Mouse (Mus musculus) limb, embryonic 14.5 days (tissue): ENCODE data around the gene Zyg11b. TPM values are rescaled to one million over a fixed set of nuclear protein-coding genes. Genes with fewer than 3 reads are reported as not detected.

Experiments
- ATAC-seq: fragments of 200-750 bp; cut with Nextera tagmentation; 2 replicates; pipeline ENCODE4 v1.8.0; 2017; ENCODE audit warnings: low read depth, moderate number of reproducible peaks, moderate TSS enrichment; ENCODE audit not compliant: low FRiP score
- DNase-seq: peaks from one replicate; pipeline ENCODE4 v3.0.0-alpha.2; 2015; ENCODE audit warnings: low spot score
- H3K27ac ChIP-seq: fragments of 300-500 bp; sonication (generic); replicated peaks from 2 replicates; pipeline ENCODE4 v1.5.1; 2014; ENCODE audit warnings: low read depth, mild to moderate bottlenecking, low read length, moderate library complexity, mixed read lengths
- H3K27me3 ChIP-seq: fragments of 300-500 bp; sonication (generic); 2 replicates; pipeline ENCODE4 v1.6.1; 2014; ENCODE audit warnings: low read length, mixed read lengths; ENCODE audit not compliant: control insufficient read depth, insufficient read depth
- H3K36me3 ChIP-seq: fragments of 300-500 bp; sonication (generic); 2 replicates; pipeline ENCODE4 v1.6.1; 2014; ENCODE audit warnings: mild to moderate bottlenecking, low read length, moderate library complexity, mixed read lengths; ENCODE audit not compliant: control insufficient read depth, insufficient read depth
- H3K4me1 ChIP-seq: fragments of 300-500 bp; sonication (generic); 2 replicates; pipeline ENCODE4 v1.6.1; 2014; ENCODE audit warnings: antibody characterized with exemption, low read length, mixed read lengths; ENCODE audit not compliant: control insufficient read depth, insufficient read depth
- H3K4me2 ChIP-seq: fragments of 300-500 bp; sonication (generic); replicated peaks from 2 replicates; pipeline ENCODE4 v1.6.1; 2014; ENCODE audit warnings: low read depth, mild to moderate bottlenecking, low read length, moderate library complexity; ENCODE audit not compliant: severe bottlenecking
- H3K4me3 ChIP-seq: fragments of 300-500 bp; sonication (generic); replicated peaks from 2 replicates; pipeline ENCODE4 v1.5.1; 2014; ENCODE audit warnings: low read length
- H3K9ac ChIP-seq: fragments of 300-500 bp; sonication (generic); 2 replicates; pipeline ENCODE4 v1.6.1; 2014; ENCODE audit warnings: mild to moderate bottlenecking, low read depth, low read length, moderate library complexity; ENCODE audit not compliant: severe bottlenecking
- H3K9me3 ChIP-seq: fragments of 300-500 bp; sonication (generic); 2 replicates; pipeline ENCODE4 v1.6.1; 2016; ENCODE audit warnings: low read length; ENCODE audit not compliant: control insufficient read depth
- POLR2A ChIP-seq: fragments of 200-500 bp; IDR thresholded peaks from 2 replicates; pipeline ENCODE4 v1.8.0; 2012; ENCODE audit warnings: inconsistent platforms, mild to moderate bottlenecking, moderate library complexity, borderline replicate concordance; ENCODE audit not compliant: insufficient read depth, insufficient read length; ENCODE audit errors: extremely low read depth
- WGBS: fragments of 180-500 bp; shearing (Covaris S2); extraction: QIAGEN DNeasy Blood & Tissue Kit; methylation state at CpG from one replicate; pipeline ENCODE4 v1.1.7; 2014; 5-methylcytosine and 5-hydroxymethylcytosine counted together
- polyA plus RNA-seq, 2 experiments: library from polyadenylated mRNA; depleted of rRNA in 1 of 2; stranded (reverse) in 1 of 2; unstranded in 1 of 2; fragments of >200 nt; fragmentation: Nextera tagmentation in 1 of 2; extraction: Ambion mirVana in 1 of 2; gene quantifications; 2 replicates each; pipeline versions ENCODE4 v1.2.1 to v1.2.3; 2012 to 2014

The Zyg11b gene
- polyA plus RNA-seq, 2 experiments, result 14.7 to 14.9 TPM

DNA sequence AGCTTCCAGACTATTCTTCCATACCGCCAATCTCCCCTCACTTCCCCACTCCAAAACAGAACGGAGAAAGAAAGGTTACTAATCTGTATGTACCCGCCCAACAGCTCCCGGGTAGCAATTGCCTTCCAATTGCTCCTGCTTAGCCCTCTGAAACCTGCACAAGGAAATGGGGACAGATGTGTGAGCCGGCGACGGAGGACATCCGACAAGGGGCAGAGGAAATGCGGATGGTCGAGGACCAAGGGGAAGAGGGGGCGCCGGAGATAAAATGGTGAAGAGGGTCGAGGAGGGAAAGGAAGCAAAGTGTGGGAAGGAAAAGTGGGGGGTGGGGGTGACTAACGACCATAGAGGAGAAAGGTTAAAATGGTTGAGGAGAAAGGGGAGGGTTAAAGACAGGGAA, 630 bp downstream of the Zyg11b start:
- Histone ChIP-seq H3K4me3 (peak overlapping the region; percentile 76), H3K36me3 (no peaks in the 10 kb centered on the region), H3K9ac (peak overlapping the region; percentile 85), H3K27ac (peak overlapping the region; percentile 75; the same call in 1 of the 2 replicates), H3K4me1 (peaks cover 11% of the 10 kb centered on the region; the same call in 1 of the 2 replicates), H3K9me3 (no peaks in the 10 kb centered on the region), H3K4me2 (peak overlapping the region; percentile 74), H3K27me3 (no peaks in the 10 kb centered on the region)
- no peak for TF ChIP-seq POLR2A
- DNase-seq (no peak), ATAC-seq (no peak)
- 1% methylated on average over 14 of the region's 14 CpGs for WGBS

DNA sequence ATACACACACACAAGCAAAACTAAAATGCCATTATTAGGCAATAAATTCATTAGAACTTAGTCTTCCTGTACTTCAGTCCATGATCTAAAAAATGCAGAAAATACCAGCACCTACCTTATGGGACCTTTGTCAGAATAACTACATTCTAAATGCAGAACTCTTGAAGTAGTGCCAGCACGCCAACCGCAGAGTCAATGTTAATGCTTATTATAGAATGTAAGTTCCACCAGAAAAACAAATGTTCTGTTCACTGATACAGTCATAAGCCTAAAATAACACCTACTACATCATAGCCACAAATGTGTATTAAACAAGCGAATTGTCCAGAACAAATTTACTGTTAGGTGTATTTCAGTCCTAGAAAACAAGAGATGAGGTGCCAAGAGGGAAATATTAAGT, 23.9 kb downstream of the Zyg11b start:
- no peak overlapping the region for H3K9ac ChIP-seq
- no peak overlapping the region for H3K4me3 ChIP-seq
- H3K27ac ChIP-seq, result no peak overlapping the region
- peaks cover 8% of the 10 kb centered on the region for H3K36me3 ChIP-seq
- TF ChIP-seq POLR2A, result no peak
- H3K4me2 ChIP-seq, result no peak overlapping the region
- no peaks in the 10 kb centered on the region for H3K9me3 ChIP-seq
- DNase-seq (no peak), ATAC-seq (no peak)
- H3K4me1 ChIP-seq, result no peaks in the 10 kb centered on the region
- WGBS, result 88% methylated on average over 3 of the region's 3 CpGs
- H3K27me3 ChIP-seq, result no peaks in the 10 kb centered on the region

DNA sequence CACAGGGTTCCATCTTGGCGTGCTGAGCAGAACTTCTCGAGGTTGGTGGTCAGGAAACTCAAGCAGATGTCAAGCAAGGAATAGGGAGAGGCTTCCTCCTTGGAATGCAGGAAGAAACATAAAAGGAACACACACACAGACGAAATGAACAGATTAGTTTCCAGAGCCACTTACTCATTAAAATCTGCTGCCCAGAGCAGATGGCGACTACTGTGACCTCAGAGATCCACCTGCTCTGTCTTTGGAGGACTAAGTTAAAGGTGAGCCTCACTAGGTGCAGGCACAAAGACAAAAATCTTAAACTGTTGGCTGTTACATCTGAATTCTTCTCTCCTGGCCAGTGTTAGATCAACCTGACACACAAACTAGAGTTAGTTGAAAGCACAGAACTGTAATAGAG, 28.6 kb downstream of the Zyg11b start:
- no peak for TF ChIP-seq POLR2A
- DNase-seq, result no peak
- ATAC-seq, result no peak
- Histone ChIP-seq H3K27me3 (no peaks in the 10 kb centered on the region), H3K9ac (no peak overlapping the region), H3K36me3 (peaks cover 23% of the 10 kb centered on the region), H3K27ac (no peak overlapping the region), H3K4me2 (no peak overlapping the region), H3K4me1 (no peaks in the 10 kb centered on the region), H3K9me3 (no peaks in the 10 kb centered on the region), H3K4me3 (no peak overlapping the region)
- 63% methylated on average over 4 of the region's 4 CpGs for WGBS

DNA sequence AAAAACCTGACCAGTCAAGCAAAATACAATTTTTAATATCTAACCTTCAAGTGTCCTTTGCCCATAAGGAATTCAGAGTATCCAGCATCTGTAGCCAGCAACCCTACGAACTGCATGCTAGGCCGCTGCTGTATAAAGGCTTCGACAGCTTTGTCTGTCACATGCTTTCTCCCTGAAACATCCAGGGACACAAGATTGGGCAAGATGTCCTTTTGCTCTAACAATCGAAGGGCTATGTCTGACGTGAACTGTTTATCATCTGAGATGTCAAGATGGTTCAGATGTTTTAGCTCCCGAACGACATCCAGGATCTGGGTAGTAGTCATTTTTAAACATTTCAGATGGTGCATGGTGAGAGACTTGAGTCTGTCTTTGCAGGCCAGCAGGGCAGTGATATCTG, 35.1 kb downstream of the Zyg11b start:
- H3K36me3 ChIP-seq, result peaks cover 52% of the 10 kb centered on the region
- TF ChIP-seq POLR2A, result no peak
- DNase-seq (no peak), ATAC-seq (no peak)
- H3K27me3 ChIP-seq, result no peaks in the 10 kb centered on the region
- H3K4me1 ChIP-seq, result no peaks in the 10 kb centered on the region
- H3K4me2 ChIP-seq, result no peak overlapping the region
- 95% methylated on average over 7 of the region's 7 CpGs for WGBS
- H3K9me3 ChIP-seq, result no peaks in the 10 kb centered on the region
- no peak overlapping the region for H3K27ac ChIP-seq
- no peak overlapping the region for H3K4me3 ChIP-seq
- H3K9ac ChIP-seq, result no peak overlapping the region

DNA sequence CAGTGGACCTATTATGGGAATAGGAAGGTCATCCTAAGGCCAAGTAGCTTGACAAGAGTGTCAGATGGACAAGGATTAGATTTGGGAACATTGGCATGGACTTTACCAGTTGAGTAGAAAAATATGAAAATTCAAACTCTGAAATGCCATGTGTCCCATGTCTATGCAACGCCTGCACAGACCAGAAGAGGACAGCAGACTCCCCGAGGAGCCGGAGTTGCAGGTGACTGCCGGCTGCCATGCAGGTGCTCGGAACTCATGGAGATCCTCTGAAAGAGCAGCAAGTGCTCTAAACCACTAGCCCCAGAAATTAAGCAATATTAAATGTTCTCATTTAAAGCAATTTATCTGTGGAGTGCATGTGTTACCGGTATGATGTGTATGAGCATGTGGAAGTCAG, 47.6 kb downstream of the Zyg11b start:
- 89% methylated on average over 6 of the region's 6 CpGs for WGBS
- H3K27ac ChIP-seq, result no peak overlapping the region
- H3K27me3 ChIP-seq, result no peaks in the 10 kb centered on the region
- no peaks in the 10 kb centered on the region for H3K9me3 ChIP-seq
- H3K9ac ChIP-seq, result no peak overlapping the region
- H3K4me3 ChIP-seq, result no peak overlapping the region
- no peaks in the 10 kb centered on the region for H3K4me1 ChIP-seq
- no peak for TF ChIP-seq POLR2A
- peaks cover 84% of the 10 kb centered on the region for H3K36me3 ChIP-seq
- ATAC-seq (no peak), DNase-seq (no peak)
- no peak overlapping the region for H3K4me2 ChIP-seq

DNA sequence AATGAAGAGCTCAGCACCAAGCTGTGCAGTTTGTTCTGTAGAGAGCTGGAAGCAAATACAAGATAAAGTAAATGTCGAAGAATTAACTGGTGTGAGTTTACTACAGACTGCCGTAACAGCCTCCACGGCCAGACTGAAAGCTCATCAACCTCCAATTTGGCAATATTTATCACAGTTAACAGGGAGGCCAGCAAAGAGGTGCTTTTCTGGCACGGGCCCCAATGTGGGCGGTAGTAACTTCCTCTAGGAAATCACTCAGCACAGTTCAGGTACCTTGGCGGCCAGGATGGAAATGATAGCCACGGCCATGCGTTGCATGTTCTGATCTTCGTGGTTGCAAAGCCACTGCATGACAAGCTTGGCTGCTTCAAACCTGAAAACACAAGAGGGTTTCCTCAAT, 50.4 kb downstream of the Zyg11b start:
- DNase-seq (no peak), ATAC-seq (no peak)
- peaks cover 64% of the 10 kb centered on the region for H3K36me3 ChIP-seq
- H3K9me3 ChIP-seq, result no peaks in the 10 kb centered on the region
- WGBS, result 96% methylated on average over 9 of the region's 9 CpGs
- no peaks in the 10 kb centered on the region for H3K27me3 ChIP-seq
- no peak overlapping the region for H3K4me2 ChIP-seq
- H3K4me1 ChIP-seq, result no peaks in the 10 kb centered on the region
- no peak overlapping the region for H3K4me3 ChIP-seq
- H3K27ac ChIP-seq, result no peak overlapping the region
- TF ChIP-seq POLR2A, result no peak
- H3K9ac ChIP-seq, result no peak overlapping the region
